Mouse (Mus musculus) MN1 (cell line): ENCODE data around the gene Trpv1.

ENCODE experiments used
- DNase-seq: peaks from one replicate; pipeline ENCODE4 v3.0.0-alpha.2; 2016; ENCODE audit warnings: low spot score

Gene Trpv1

GRCm38 (mm10) chr11:73233992-73234391, at the start of gene Trpv1:
Trpv1 (plus strand) TSS chr11:73234292.
- no peak for DNase-seq

- DNase-seq, result no peak
These were observed 48.0 kb upstream of the Trpv1 start for GRCm38 (mm10) chr11:73185872-73186615.

- DNase-seq, result no peak
These were observed 46.9 kb upstream of the Trpv1 start for GRCm38 (mm10) chr11:73187231-73187630.

GRCm38 (mm10) chr11:73193047-73193446, 41.0 kb upstream of the Trpv1 start:
- DNase-seq, result peak; percentile 47

- DNase-seq, result no peak
These were observed 39.6 kb upstream of the Trpv1 start for GRCm38 (mm10) chr11:73194444-73194843.

GRCm38 (mm10) chr11:73198190-73198589, 35.9 kb upstream of the Trpv1 start:
- no peak for DNase-seq

GRCm38 (mm10) chr11:73198603-73199229, 35.4 kb upstream of the Trpv1 start, which contains the start of gene Ctns:
Ctns (minus strand) TSS chr11:73199042.
- DNase-seq, result peak; percentile 89

GRCm38 (mm10) chr11:73199230-73199712, 34.8 kb upstream of the Trpv1 start, which contains the start of gene Shpk:
Shpk (plus strand) TSS chr11:73199460.
- peak; percentile 92 for DNase-seq

- DNase-seq, result no peak
These were observed 34.2 kb upstream of the Trpv1 start for GRCm38 (mm10) chr11:73199879-73200278.

- DNase-seq, result no peak
These were observed 33.1 kb upstream of the Trpv1 start for GRCm38 (mm10) chr11:73201021-73201420.

- no peak for DNase-seq
These were observed 32.5 kb upstream of the Trpv1 start for GRCm38 (mm10) chr11:73201597-73201996.

GRCm38 (mm10) chr11:73203895-73204294, 30.2 kb upstream of the Trpv1 start:
- no peak for DNase-seq

- DNase-seq, result no peak
These were observed 28.9 kb upstream of the Trpv1 start for GRCm38 (mm10) chr11:73205194-73205593.

GRCm38 (mm10) chr11:73207621-73208020, 26.5 kb upstream of the Trpv1 start:
- DNase-seq, result no peak

GRCm38 (mm10) chr11:73213956-73214355, 20.1 kb upstream of the Trpv1 start:
- no peak for DNase-seq

- DNase-seq, result no peak
These were observed 14.4 kb upstream of the Trpv1 start for GRCm38 (mm10) chr11:73219671-73220070.

GRCm38 (mm10) chr11:73220651-73221050, 13.4 kb upstream of the Trpv1 start:
- no peak for DNase-seq

GRCm38 (mm10) chr11:73222846-73223245, 11.2 kb upstream of the Trpv1 start:
- no peak for DNase-seq

GRCm38 (mm10) chr11:73223966-73224365, 10.1 kb upstream of the Trpv1 start:
- peak; percentile 8 for DNase-seq

- no peak for DNase-seq
These were observed 8.2 kb upstream of the Trpv1 start for GRCm38 (mm10) chr11:73225856-73226255.

- DNase-seq, result no peak
These were observed 5.2 kb upstream of the Trpv1 start for GRCm38 (mm10) chr11:73228881-73229280.

- no peak for DNase-seq
These were observed 4.0 kb upstream of the Trpv1 start for GRCm38 (mm10) chr11:73230081-73230480.

GRCm38 (mm10) chr11:73232513-73232912, 1.6 kb upstream of the Trpv1 start:
- DNase-seq, result no peak
